Mouse (Mus musculus) thymus, adult 2 months (tissue): ENCODE data around the gene Zfyve28. TPM values are rescaled to one million over a fixed set of nuclear protein-coding genes. Genes with fewer than 3 reads are reported as not detected.

Experiments
- DNase-seq: peaks from one replicate; pipeline ENCODE4 v3.0.0; 2021
- H3K27ac ChIP-seq: fragments of 200-500 bp; 2 replicates; pipeline ENCODE4 v1.5.1; 2012; ENCODE audit warnings: low read length, control low read depth; ENCODE audit not compliant: control insufficient read depth, insufficient read depth
- H3K27me3 ChIP-seq: fragments of 200-500 bp; 2 replicates; pipeline ENCODE4 v1.6.1; 2012; ENCODE audit warnings: mild to moderate bottlenecking, low read length, moderate library complexity, mixed read lengths; ENCODE audit not compliant: control insufficient read depth, insufficient read depth
- H3K36me3 ChIP-seq: fragments of 200-500 bp; 2 replicates; pipeline ENCODE4 v1.6.1; 2012; ENCODE audit warnings: mild to moderate bottlenecking, low read length, moderate library complexity; ENCODE audit not compliant: control insufficient read depth, insufficient read depth
- H3K4me1 ChIP-seq: fragments of 200-500 bp; replicated peaks from 2 replicates; pipeline ENCODE4 v1.6.1; 2012; ENCODE audit warnings: low read length; ENCODE audit not compliant: control insufficient read depth, insufficient read depth
- H3K4me3 ChIP-seq: fragments of 200-500 bp; 2 replicates; pipeline ENCODE4 v1.5.1; 2012; ENCODE audit warnings: mild to moderate bottlenecking, low read length, control low read depth, moderate library complexity; ENCODE audit not compliant: control insufficient read depth, insufficient read depth
- CTCF ChIP-seq: fragments of 200-500 bp; IDR thresholded peaks from 2 replicates; pipeline ENCODE4 v1.5.1; 2012; ENCODE audit warnings: mild to moderate bottlenecking, control low read depth, low read length, moderate library complexity, borderline replicate concordance; ENCODE audit not compliant: control insufficient read depth, poor library complexity, insufficient read depth; ENCODE audit errors: extremely low read depth
- POLR2A ChIP-seq: fragments of 200-500 bp; IDR thresholded peaks from 2 replicates; pipeline ENCODE4 v1.6.1; 2012; ENCODE audit warnings: mild to moderate bottlenecking, low read length, control low read depth, moderate library complexity; ENCODE audit not compliant: control insufficient read depth, poor library complexity, insufficient read depth; ENCODE audit errors: extremely low read depth
- WGBS: fragments of 180-500 bp; shearing (Covaris S2); methylation state at CpG from one replicate; pipeline ENCODE4 v1.1.7; 2018; 5-methylcytosine and 5-hydroxymethylcytosine counted together
- polyA plus RNA-seq: library from polyadenylated mRNA; depleted of rRNA; stranded (reverse); fragments of >200 nt; gene quantifications from 2 replicates; pipeline ENCODE4 v1.2.3, GENCODE M21; 2012

The Zfyve28 gene
- polyA plus RNA-seq, 1 experiment = 39.1 TPM

DNA sequence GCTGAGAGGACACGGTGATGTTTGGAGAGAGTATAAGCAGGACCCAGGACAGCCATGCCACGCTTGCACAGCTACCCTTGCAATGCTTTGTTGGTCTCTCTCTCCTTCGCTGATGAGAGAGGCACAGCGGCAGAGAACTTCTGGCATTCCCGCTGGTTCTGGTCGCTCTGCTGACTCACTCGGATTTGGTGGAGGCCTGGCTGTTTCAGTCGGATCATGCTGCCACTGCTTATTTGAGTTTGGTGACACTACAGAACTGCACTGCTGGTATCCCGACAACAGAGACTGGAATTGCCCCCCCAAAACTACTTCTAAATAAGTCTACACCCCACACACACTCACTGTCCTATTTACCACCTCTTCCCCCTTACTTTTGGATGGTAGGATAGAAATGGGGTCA, 9.0 kb downstream of the Zfyve28 start:
- Histone ChIP-seq H3K36me3 (no peaks in the 10 kb centered on the region), H3K4me1 (no peaks in the 10 kb centered on the region), H3K27ac (no peak overlapping the region), H3K27me3 (no peaks in the 10 kb centered on the region), H3K4me3 (no peak overlapping the region)
- DNase-seq = no peak
- WGBS = 96% methylated on average over 9 of the region's 9 CpGs
- no peak for TF ChIP-seq CTCF
- TF ChIP-seq POLR2A = no peak

DNA sequence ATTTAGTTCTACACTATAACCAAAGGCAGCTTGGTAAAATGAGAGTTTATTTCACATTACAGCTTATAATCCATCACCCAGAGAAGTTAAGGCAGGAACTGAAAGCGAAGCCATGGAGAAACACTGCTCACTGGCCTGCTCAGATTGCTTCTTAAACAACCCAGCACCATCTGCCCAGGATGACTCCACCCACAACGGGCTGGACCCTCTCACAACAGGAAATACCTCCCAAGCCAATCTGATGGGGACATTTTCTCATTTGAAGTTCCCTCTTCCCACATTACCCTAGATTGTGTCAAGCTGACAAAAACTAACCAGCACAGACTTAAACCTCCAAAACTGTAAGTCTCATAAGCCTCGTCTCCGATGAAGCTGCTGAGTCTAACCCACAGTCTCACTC, 10.2 kb downstream of the Zfyve28 start:
- no peak for DNase-seq
- WGBS = 63% methylated on average over 4 of the region's 4 CpGs
- TF ChIP-seq POLR2A (no peak), CTCF (no peak)
- Histone ChIP-seq H3K4me1 (no peaks in the 10 kb centered on the region), H3K4me3 (no peak overlapping the region), H3K27me3 (no peaks in the 10 kb centered on the region), H3K36me3 (no peaks in the 10 kb centered on the region), H3K27ac (no peak overlapping the region)

DNA sequence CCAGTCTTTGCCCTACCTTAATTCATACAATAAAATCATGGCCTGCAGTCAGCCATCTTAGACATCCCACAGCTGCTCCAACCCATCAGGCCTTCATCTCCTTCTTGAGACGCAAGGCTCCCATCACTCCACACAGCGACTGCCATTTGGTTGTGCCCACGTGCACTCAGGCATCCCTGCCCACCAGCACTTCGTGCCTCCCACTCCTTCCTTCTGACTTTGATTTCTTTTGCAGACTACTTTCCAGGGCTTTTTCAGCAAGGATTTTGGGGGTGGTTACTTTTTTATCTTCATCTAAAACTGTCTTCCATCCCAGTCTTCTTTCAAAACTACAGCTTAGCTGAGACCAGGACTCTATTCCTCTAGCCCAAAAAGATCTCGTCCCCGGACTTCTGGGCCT, 11.5 kb downstream of the Zfyve28 start:
- Histone ChIP-seq H3K36me3 (no peaks in the 10 kb centered on the region), H3K4me1 (no peaks in the 10 kb centered on the region), H3K27me3 (no peaks in the 10 kb centered on the region), H3K4me3 (no peak overlapping the region), H3K27ac (no peak overlapping the region)
- WGBS = 95% methylated on average over 6 of the region's 6 CpGs
- no peak for DNase-seq
- TF ChIP-seq POLR2A (no peak), CTCF (no peak)

DNA sequence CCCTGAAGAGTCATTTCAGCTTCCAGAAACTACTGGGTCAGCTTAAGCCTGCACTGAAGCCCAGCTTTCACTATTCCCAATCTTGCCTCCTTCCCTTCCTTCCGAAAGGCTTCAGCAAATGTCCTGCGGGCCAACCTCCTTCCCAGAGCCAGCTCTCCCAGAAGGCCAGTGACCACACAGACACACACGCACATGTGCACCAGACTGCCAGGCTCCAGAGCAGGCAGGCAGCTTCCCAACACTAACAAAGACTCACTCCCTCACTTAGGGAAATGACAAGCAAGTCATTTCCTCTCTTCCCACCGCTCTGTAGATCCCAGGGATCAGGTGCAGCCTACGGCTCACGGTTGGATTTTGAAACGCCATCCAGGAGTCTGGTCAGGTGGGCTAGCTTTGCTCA, 12.1 kb downstream of the Zfyve28 start:
- H3K27ac ChIP-seq = no peak overlapping the region
- H3K4me1 ChIP-seq = no peaks in the 10 kb centered on the region
- DNase-seq = no peak
- TF ChIP-seq POLR2A (no peak), CTCF (no peak)
- H3K4me3 ChIP-seq = no peak overlapping the region
- WGBS = 93% methylated on average over 7 of the region's 7 CpGs
- no peaks in the 10 kb centered on the region for H3K36me3 ChIP-seq
- no peaks in the 10 kb centered on the region for H3K27me3 ChIP-seq

DNA sequence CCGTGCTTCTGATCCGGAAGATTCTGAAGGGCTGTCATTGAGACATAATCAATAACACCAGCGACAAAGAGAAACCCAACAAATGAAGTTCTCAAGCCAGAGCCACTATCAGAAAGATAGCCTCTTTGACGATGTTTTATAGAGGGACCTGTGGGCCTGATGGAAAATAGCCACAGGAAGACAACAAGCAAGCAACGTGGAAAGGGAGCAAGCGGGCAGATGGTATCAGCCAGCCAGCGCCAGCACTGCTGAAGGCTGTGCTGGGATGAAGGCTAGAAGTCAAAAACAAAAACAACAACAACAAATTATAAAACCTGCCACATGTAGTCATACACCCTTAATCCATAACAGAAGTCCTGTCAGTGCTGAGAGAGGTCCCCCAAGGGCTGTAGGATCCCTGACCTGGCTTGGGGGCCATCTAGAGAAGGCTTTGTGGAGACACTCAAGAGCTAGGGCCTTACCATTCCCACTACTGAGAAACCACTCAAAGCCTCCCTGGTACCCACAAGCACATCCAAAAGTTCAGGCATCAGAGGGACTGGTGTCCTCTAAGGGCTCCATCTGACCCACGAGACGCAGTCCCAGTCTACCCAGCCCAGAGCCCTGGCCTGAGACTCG, 13.5 kb downstream of the Zfyve28 start:
- WGBS = 95% methylated on average over 10 of the region's 10 CpGs
- no peaks in the 10 kb centered on the region for H3K36me3 ChIP-seq
- DNase-seq = no peak
- H3K27me3 ChIP-seq = no peaks in the 10 kb centered on the region
- no peak overlapping the region for H3K4me3 ChIP-seq
- H3K27ac ChIP-seq = no peak overlapping the region
- no peaks in the 10 kb centered on the region for H3K4me1 ChIP-seq
- TF ChIP-seq CTCF = no peak
- TF ChIP-seq POLR2A = no peak

DNA sequence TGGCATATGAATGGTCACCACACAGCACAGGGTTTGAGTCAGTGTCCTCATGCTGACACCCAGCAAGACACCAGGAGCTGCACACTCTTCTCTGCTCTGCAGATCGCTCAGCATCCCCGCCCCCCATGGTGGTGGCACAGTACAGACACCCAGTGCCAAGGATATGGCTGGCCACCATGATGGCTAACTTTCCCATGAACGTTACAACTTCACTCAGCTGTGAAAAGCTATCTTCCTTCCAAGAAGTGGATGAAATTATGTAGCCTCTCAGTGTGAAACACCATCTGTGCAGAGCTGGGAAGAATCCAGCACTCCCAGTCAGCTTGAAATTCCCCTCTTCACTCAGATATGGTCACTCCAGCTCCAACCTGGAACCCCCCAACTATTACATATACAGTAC, 14.0 kb downstream of the Zfyve28 start:
- WGBS = 94% methylated on average over 3 of the region's 3 CpGs
- no peak for DNase-seq
- Histone ChIP-seq H3K27me3 (no peaks in the 10 kb centered on the region), H3K4me3 (no peak overlapping the region), H3K27ac (no peak overlapping the region), H3K4me1 (no peaks in the 10 kb centered on the region), H3K36me3 (no peaks in the 10 kb centered on the region)
- no peak for TF ChIP-seq CTCF

DNA sequence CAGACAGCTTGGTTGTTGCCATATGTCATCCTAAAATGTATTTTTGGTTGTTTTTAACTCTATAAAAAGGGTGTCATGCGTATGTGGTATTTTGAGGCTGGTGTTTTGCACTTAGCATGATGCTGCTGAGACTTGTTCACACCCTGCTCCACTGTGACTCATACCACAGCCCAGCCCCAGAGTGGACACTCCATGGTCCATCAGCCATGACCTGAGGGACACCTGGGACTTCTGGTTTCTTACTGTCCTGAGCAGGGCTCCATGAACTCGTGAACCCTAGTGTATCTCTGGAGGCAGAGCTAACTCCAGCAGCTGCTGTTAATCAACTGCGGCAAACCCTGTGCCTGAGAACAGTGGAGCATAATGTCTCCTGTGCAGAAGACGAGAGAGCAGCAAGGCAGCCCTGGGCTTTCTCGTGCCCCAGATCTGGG, 15.0 kb downstream of the Zfyve28 start:
- no peak overlapping the region for H3K4me3 ChIP-seq
- H3K27ac ChIP-seq = no peak overlapping the region
- no peak for DNase-seq
- no peaks in the 10 kb centered on the region for H3K36me3 ChIP-seq
- 87% methylated on average over 5 of the region's 5 CpGs for WGBS
- TF ChIP-seq CTCF (no peak), POLR2A (no peak)
- H3K4me1 ChIP-seq = no peaks in the 10 kb centered on the region
- no peaks in the 10 kb centered on the region for H3K27me3 ChIP-seq
